Mouse (Mus musculus): ENCODE data around the gene Tgfb3. TPM values are rescaled to one million over a fixed set of nuclear protein-coding genes. Genes with fewer than 3 reads are reported as not detected.

Tgfb3 gene
- total RNA-seq, 1 experiment from 2014 or later: 1.3 TPM

GRCm38 (mm10) chr12:86039078-86039477 lies 39.8 kb downstream of the Tgfb3 start:
- no peak for ATAC-seq (ENCODE audit: extremely low read depth, insufficient number of reproducible peaks, low FRiP score, poor library complexity, severe bottlenecking)

- no peak for ATAC-seq (ENCODE audit: extremely low read depth, insufficient number of reproducible peaks, low FRiP score, poor library complexity, severe bottlenecking)
Observed at GRCm38 (mm10) chr12:86037235-86037921, 41.5 kb downstream of the Tgfb3 start.

- no peak for ATAC-seq (ENCODE audit: extremely low read depth, insufficient number of reproducible peaks, low FRiP score, poor library complexity, severe bottlenecking)
Observed at GRCm38 (mm10) chr12:86036368-86037166, 42.3 kb downstream of the Tgfb3 start.

GRCm38 (mm10) chr12:86035586-86035985 lies 43.3 kb downstream of the Tgfb3 start:
- ATAC-seq (ENCODE audit: extremely low read depth, insufficient number of reproducible peaks, low FRiP score, poor library complexity, severe bottlenecking): no peak

- no peak for ATAC-seq (ENCODE audit: extremely low read depth, insufficient number of reproducible peaks, low FRiP score, poor library complexity, severe bottlenecking)
Observed at GRCm38 (mm10) chr12:86030932-86031331, 47.9 kb downstream of the Tgfb3 start.

GRCm38 (mm10) chr12:86027747-86028146 lies 51.1 kb downstream of the Tgfb3 start:
- no peak for ATAC-seq (ENCODE audit: extremely low read depth, insufficient number of reproducible peaks, low FRiP score, poor library complexity, severe bottlenecking)

GRCm38 (mm10) chr12:86027000-86027399 lies 51.8 kb downstream of the Tgfb3 start:
- no peak for ATAC-seq (ENCODE audit: extremely low read depth, insufficient number of reproducible peaks, low FRiP score, poor library complexity, severe bottlenecking)

- ATAC-seq (ENCODE audit: extremely low read depth, insufficient number of reproducible peaks, low FRiP score, poor library complexity, severe bottlenecking): no peak
Observed at GRCm38 (mm10) chr12:86025480-86025879, 53.4 kb downstream of the Tgfb3 start.

GRCm38 (mm10) chr12:86024426-86024825 lies 54.4 kb downstream of the Tgfb3 start:
- no peak for ATAC-seq (ENCODE audit: extremely low read depth, insufficient number of reproducible peaks, low FRiP score, poor library complexity, severe bottlenecking)

- no peak for ATAC-seq (ENCODE audit: extremely low read depth, insufficient number of reproducible peaks, low FRiP score, poor library complexity, severe bottlenecking)
Observed at GRCm38 (mm10) chr12:86023081-86023871, 55.6 kb downstream of the Tgfb3 start.

- ATAC-seq (ENCODE audit: extremely low read depth, insufficient number of reproducible peaks, low FRiP score, poor library complexity, severe bottlenecking): no peak
Observed at GRCm38 (mm10) chr12:86022282-86022984, 56.4 kb downstream of the Tgfb3 start.

GRCm38 (mm10) chr12:86021583-86021982 lies 57.3 kb downstream of the Tgfb3 start:
- ATAC-seq (ENCODE audit: extremely low read depth, insufficient number of reproducible peaks, low FRiP score, poor library complexity, severe bottlenecking): no peak

- ATAC-seq (ENCODE audit: extremely low read depth, insufficient number of reproducible peaks, low FRiP score, poor library complexity, severe bottlenecking): no peak
Observed at GRCm38 (mm10) chr12:86017360-86017759, 61.5 kb downstream of the Tgfb3 start.

GRCm38 (mm10) chr12:86015114-86015513 lies 63.7 kb downstream of the Tgfb3 start:
- ATAC-seq (ENCODE audit: extremely low read depth, insufficient number of reproducible peaks, low FRiP score, poor library complexity, severe bottlenecking): no peak

GRCm38 (mm10) chr12:86014621-86015020 lies 64.2 kb downstream of the Tgfb3 start:
- ATAC-seq (ENCODE audit: extremely low read depth, insufficient number of reproducible peaks, low FRiP score, poor library complexity, severe bottlenecking): no peak

- no peak for ATAC-seq (ENCODE audit: extremely low read depth, insufficient number of reproducible peaks, low FRiP score, poor library complexity, severe bottlenecking)
Observed at GRCm38 (mm10) chr12:86014174-86014573, 64.7 kb downstream of the Tgfb3 start.

- no peak for ATAC-seq (ENCODE audit: extremely low read depth, insufficient number of reproducible peaks, low FRiP score, poor library complexity, severe bottlenecking)
Observed at GRCm38 (mm10) chr12:86012195-86012594, 66.6 kb downstream of the Tgfb3 start.

GRCm38 (mm10) chr12:86010656-86011055 lies 68.2 kb downstream of the Tgfb3 start:
- ATAC-seq (ENCODE audit: extremely low read depth, insufficient number of reproducible peaks, low FRiP score, poor library complexity, severe bottlenecking): no peak

GRCm38 (mm10) chr12:86007377-86007776 lies 71.5 kb downstream of the Tgfb3 start:
- no peak for ATAC-seq (ENCODE audit: extremely low read depth, insufficient number of reproducible peaks, low FRiP score, poor library complexity, severe bottlenecking)

Data from neutrophil, adult 5-6 weeks (primary cell).